Mouse (Mus musculus) ES-E14 (cell line): Measurements from ENCODE around the gene Steap3. TPM values are rescaled to one million over a fixed set of nuclear protein-coding genes. Genes with fewer than 3 reads are reported as not detected.
A peak's percentile ranks its signal among the peaks of the same experiment; 100 is the strongest.

ENCODE experiments used
- DNase-seq: peaks from one replicate; pipeline ENCODE4 v3.0.0-alpha.2; 2013; ENCODE audit warnings: low read depth, low spot score
- H3K27ac ChIP-seq: 2 replicates; pipeline ENCODE4 v1.5.1; 2012; ENCODE audit warnings: low read depth, mild to moderate bottlenecking, low read length, moderate library complexity, mixed read lengths; ENCODE audit not compliant: poor library complexity, insufficient read depth, severe bottlenecking
- H3K36me3 ChIP-seq: 2 replicates; pipeline ENCODE4 v1.6.1; 2012; ENCODE audit warnings: mild to moderate bottlenecking, low read length, moderate library complexity, mixed read lengths; ENCODE audit not compliant: control insufficient read depth, poor library complexity, insufficient read depth, severe bottlenecking
- H3K4me1 ChIP-seq, 2 experiments: fragments of 150-350 bp in 1 of 2; sonication (generic) in 1 of 2; 2 replicates each; pipeline ENCODE4 v1.6.1; 2012; ENCODE audit warnings: low read length in 2 of 2, mild to moderate bottlenecking in 1 of 2, mixed read lengths in 1 of 2; ENCODE audit not compliant: control insufficient read depth in 2 of 2, insufficient read depth in 2 of 2, poor library complexity in 1 of 2
- H3K4me3 ChIP-seq, 2 experiments: fragments of 150-350 bp in 1 of 2; sonication (generic) in 1 of 2; 2 replicates each; pipeline ENCODE4 v1.5.1; 2012; ENCODE audit warnings: low read length in 2 of 2, low read depth in 1 of 2, mild to moderate bottlenecking in 1 of 2, mixed read lengths in 1 of 2; ENCODE audit not compliant: insufficient read depth in 1 of 2, poor library complexity in 1 of 2, severe bottlenecking in 1 of 2
- H3K9ac ChIP-seq: 2 replicates; pipeline ENCODE4 v1.6.1; 2012; ENCODE audit warnings: low read depth, mild to moderate bottlenecking, low read length, mixed read lengths; ENCODE audit not compliant: poor library complexity, insufficient read depth, severe bottlenecking
- H3K9me3 ChIP-seq: fragments of 150-350 bp; sonication (generic); 2 replicates; pipeline ENCODE4 v1.6.1; 2012; ENCODE audit warnings: low read depth, mild to moderate bottlenecking, low read length; ENCODE audit not compliant: control insufficient read depth, insufficient read depth
- CHD2 ChIP-seq: IDR thresholded peaks from 2 replicates; pipeline ENCODE4 v1.6.1; 2014; ENCODE audit warnings: mild to moderate bottlenecking, low read depth, low read length, inconsistent platforms
- HCFC1 ChIP-seq: IDR thresholded peaks from 2 replicates; pipeline ENCODE4 v1.6.1; 2012; ENCODE audit warnings: low read length, inconsistent platforms, borderline replicate concordance; ENCODE audit not compliant: insufficient read depth
- MAFK ChIP-seq: IDR thresholded peaks from 2 replicates; pipeline ENCODE4 v1.6.1; 2014; ENCODE audit warnings: mild to moderate bottlenecking, low read depth, low read length, inconsistent platforms; ENCODE audit not compliant: insufficient read depth
- ZC3H11A ChIP-seq: IDR thresholded peaks from 2 replicates; pipeline ENCODE4 v1.6.1; 2012; ENCODE audit warnings: low read depth, mild to moderate bottlenecking, inconsistent platforms, low read length, borderline replicate concordance
- ZNF384 ChIP-seq: IDR thresholded peaks from 2 replicates; pipeline ENCODE4 v1.6.1; 2012; ENCODE audit warnings: low read depth, low read length, inconsistent platforms
- in situ Hi-C, 2 experiments: fragments of 600-800 bp; cut with MboI; formaldehyde crosslinking; loops; one replicate each; pipeline ENCODE4 v1.15.1; 2025; ENCODE audit warnings: low sequenced_read_pairs in 2 of 2, inconsistent platforms in 1 of 2; ENCODE audit not compliant: unreplicated experiment in 2 of 2
- total RNA-seq: library from RNA; depleted of rRNA; stranded (reverse); fragments of 300-350 nt; gene quantifications from 2 replicates; pipeline ENCODE4 v1.2.3, GENCODE M21; 2012; rRNA removed

The Steap3 gene
- 53.1 and 75.9 TPM in 2 replicates for total RNA-seq

- Histone ChIP-seq H3K9me3 (no peaks in the 10 kb centered on the region), H3K36me3 (no peaks in the 10 kb centered on the region), H3K9ac (no peak within 1 kb of the TSS), H3K4me1 (peaks cover 7 to 19% of the 10 kb centered on the region in 2 experiments), H3K27ac (no peak within 1 kb of the TSS), H3K4me3 (no peak within 1 kb of the TSS)
- DNase-seq: no peak
- in situ Hi-C loops: no loop called here
- TF ChIP-seq ZC3H11A: no peak
- no peak for TF ChIP-seq HCFC1
Observed at GRCm38 (mm10) chr1:120272605-120273004, at the start of gene Steap3. Gene Steap3, minus strand, starts transcription at chr1:120272705.

- no peak for DNase-seq
- H3K36me3 ChIP-seq: no peaks in the 10 kb centered on the region
- TF ChIP-seq CHD2: no peak
- in situ Hi-C loops: no loop called here
- H3K4me1 ChIP-seq: no peaks in the 10 kb centered on the region
- H3K4me3 ChIP-seq: no peak overlapping the region
- no peak overlapping the region for H3K27ac ChIP-seq
- no peaks in the 10 kb centered on the region for H3K9me3 ChIP-seq
- H3K9ac ChIP-seq: no peak overlapping the region
Observed at GRCm38 (mm10) chr1:120321270-120322021, 48.9 kb upstream of the Steap3 start.

DNA sequence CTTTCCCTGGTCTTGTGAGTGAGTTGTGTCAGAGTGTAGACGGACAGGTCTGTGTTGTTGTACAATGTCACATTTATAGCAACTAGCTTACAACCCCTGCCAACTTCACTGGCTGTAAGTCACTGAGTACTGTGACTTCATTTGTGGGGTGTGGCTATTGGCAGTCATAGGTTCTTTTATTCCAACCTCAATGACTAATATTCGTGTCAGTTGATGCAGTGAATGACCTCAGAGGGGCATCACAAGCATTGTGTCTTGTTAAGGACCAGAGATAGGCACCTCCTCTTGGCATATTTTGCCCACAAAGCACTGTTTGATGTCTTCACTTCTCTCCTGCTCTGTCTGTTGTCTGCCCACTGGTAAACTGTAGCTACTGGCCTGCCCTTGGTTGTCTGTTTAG, 33.3 kb upstream of the Steap3 start:
- Histone ChIP-seq H3K36me3 (no peaks in the 10 kb centered on the region), H3K4me3 (no peak overlapping the region), H3K9ac (no peak overlapping the region), H3K9me3 (no peaks in the 10 kb centered on the region), H3K27ac (no peak overlapping the region), H3K4me1 (no peaks in the 10 kb centered on the region)
- in situ Hi-C loops: no loop called here
- TF ChIP-seq ZNF384: no peak
- TF ChIP-seq CHD2: no peak
- no peak for TF ChIP-seq HCFC1
- no peak for TF ChIP-seq MAFK
- no peak for TF ChIP-seq ZC3H11A
- DNase-seq: no peak

GRCm38 (mm10) chr1:120296936-120297335, 24.4 kb upstream of the Steap3 start:
- in situ Hi-C loops: no loop called here
- Histone ChIP-seq H3K27ac (no peak overlapping the region), H3K9me3 (no peaks in the 10 kb centered on the region), H3K9ac (no peak overlapping the region), H3K4me3 (no peak overlapping the region), H3K36me3 (peaks cover 3% of the 10 kb centered on the region; the same call in 1 of the 2 replicates), H3K4me1 (no peaks in the 10 kb centered on the region)
- DNase-seq: peak; percentile 8
- TF ChIP-seq ZC3H11A: 0 out of 2 replicates have a peak, but pooled peaks have one; percentile 7
- TF ChIP-seq CHD2: no peak
- TF ChIP-seq HCFC1: no peak
- TF ChIP-seq MAFK: no peak

DNA sequence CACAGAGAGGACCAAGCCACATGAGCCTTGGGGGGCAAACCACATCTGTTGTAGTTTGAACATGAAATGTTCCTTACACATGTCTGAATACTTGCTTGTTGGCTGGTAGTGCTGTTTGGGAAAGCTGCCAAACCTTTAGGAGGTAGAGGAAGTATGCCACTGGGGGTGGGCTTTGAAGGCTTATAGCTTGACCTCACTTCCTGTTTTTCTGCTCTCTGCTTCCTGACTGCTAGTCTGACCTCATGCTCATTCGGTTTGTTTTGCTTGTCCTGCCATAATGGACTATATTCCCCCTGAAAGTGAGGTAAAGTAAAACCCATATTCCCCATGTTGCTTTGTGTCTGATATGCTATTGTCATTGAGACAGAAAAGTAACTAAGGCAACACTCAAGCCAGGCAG, 21.3 kb upstream of the Steap3 start:
- TF ChIP-seq CHD2 (no peak), ZNF384 (no peak), MAFK (no peak), ZC3H11A (no peak), HCFC1 (no peak)
- DNase-seq: no peak
- Histone ChIP-seq H3K27ac (no peak overlapping the region), H3K9me3 (no peaks in the 10 kb centered on the region), H3K4me3 (no peak overlapping the region), H3K4me1 (no peaks in the 10 kb centered on the region; a peak in 1 of 4 replicates), H3K9ac (no peak overlapping the region), H3K36me3 (0 out of 2 replicates have a peak, but pooled peaks cover 3% of the 10 kb centered on the region)
- in situ Hi-C loops: no loop called here
